Mouse (Mus musculus): ENCODE data around the gene Vmn1r54. TPM values are rescaled to one million over a fixed set of nuclear protein-coding genes. Genes with fewer than 3 reads are reported as not detected.
A peak's percentile ranks its signal among the peaks of the same experiment; 100 is the strongest.
"Not testable (repeated sequence)": the region's sequence is repeated elsewhere in the genome, so short reads cannot be mapped to it uniquely, and the experiment has no call there.

Vmn1r54 gene
- not detected in 2 replicates for total RNA-seq (2021)
- long read RNA-seq, experiment 1 = 0 reads
- long read RNA-seq, experiment 2 = 0 reads

GRCm38 (mm10) chr6:90246000-90246399 is at the start of gene Vmn1r54:
Gene Vmn1r54, plus strand, starts transcription at chr6:90246300.
- DNase-seq = no peak

GRCm38 (mm10) chr6:90202493-90202892 is 43.6 kb upstream of the Vmn1r54 start, which contains the start of gene V1ra8:
Gene V1ra8, plus strand, starts transcription at chr6:90202793.
- not testable (repeated sequence) for DNase-seq

- no peak for DNase-seq
Observed at GRCm38 (mm10) chr6:90224338-90224737, 21.8 kb upstream of the Vmn1r54 start, which contains the start of gene Vmn1r53. Gene Vmn1r53, minus strand, starts transcription at chr6:90224438.

GRCm38 (mm10) chr6:90232114-90232513 is 14.0 kb upstream of the Vmn1r54 start:
- DNase-seq = not testable (repeated sequence)

GRCm38 (mm10) chr6:90232681-90233080 is 13.4 kb upstream of the Vmn1r54 start:
- no peak for DNase-seq

GRCm38 (mm10) chr6:90244019-90244418 is 2.1 kb upstream of the Vmn1r54 start:
- DNase-seq = no peak

- DNase-seq = peak; percentile 15
Observed at GRCm38 (mm10) chr6:90288265-90288664, 42.2 kb downstream of the Vmn1r54 start.

GRCm38 (mm10) chr6:90300919-90301318 is 54.8 kb downstream of the Vmn1r54 start, which contains the start of gene BC048671:
Gene BC048671, plus strand, starts transcription at chr6:90301219.
- no peak for DNase-seq

- no peak for DNase-seq
Observed at GRCm38 (mm10) chr6:90306315-90306975, 60.3 kb downstream of the Vmn1r54 start.

- no peak for DNase-seq
Observed at GRCm38 (mm10) chr6:90308839-90309778, 63.0 kb downstream of the Vmn1r54 start.

- no peak for DNase-seq
Observed at GRCm38 (mm10) chr6:90315961-90316360, 69.9 kb downstream of the Vmn1r54 start.

- no peak for DNase-seq
Observed at GRCm38 (mm10) chr6:90317510-90318258, 71.6 kb downstream of the Vmn1r54 start.

- DNase-seq = no peak
Observed at GRCm38 (mm10) chr6:90319019-90319418, 72.9 kb downstream of the Vmn1r54 start.

GRCm38 (mm10) chr6:90319475-90320191 is 73.5 kb downstream of the Vmn1r54 start:
- DNase-seq = no peak

- no peak for DNase-seq
Observed at GRCm38 (mm10) chr6:90320429-90320828, 74.3 kb downstream of the Vmn1r54 start.

Other genes with a start within 250 kb of the Vmn1r54 start
- not detected in 2 replicates for gene Vmn1r47, start 230.2 kb upstream of the Vmn1r54 start, total RNA-seq (2021)
- gene Vmn1r48, start 209.5 kb upstream of the Vmn1r54 start, total RNA-seq (2021) = not detected in 2 replicates
- not detected in 2 replicates for gene Vmn1r49, start 167.8 kb upstream of the Vmn1r54 start, total RNA-seq (2021)
- not detected in 2 replicates for gene Vmn1r50, start 144.9 kb upstream of the Vmn1r54 start, total RNA-seq (2021)
- gene Vmn1r51, start 123.7 kb upstream of the Vmn1r54 start, total RNA-seq (2021) = not detected in 2 replicates
- gene Vmn1r52, start 71.5 kb upstream of the Vmn1r54 start, total RNA-seq (2021) = not detected in 2 replicates
- gene V1ra8, start 43.5 kb upstream of the Vmn1r54 start, total RNA-seq (2021) = not detected in 2 replicates
- gene Vmn1r53, start 21.9 kb upstream of the Vmn1r54 start, total RNA-seq (2021) = not detected in 2 replicates
- gene BC048671, start 54.9 kb downstream of the Vmn1r54 start, total RNA-seq (2021) = not detected in 2 replicates
- gene Chst13, start 78.9 kb downstream of the Vmn1r54 start, total RNA-seq (2021) = 0.74 TPM in 1 of 2 replicates, not detected in the other
- 1.9 and 32.3 TPM in 2 replicates for gene Uroc1, start 87.0 kb downstream of the Vmn1r54 start, total RNA-seq (2021)
- 20.0 and 20.2 TPM in 2 replicates for gene Zxdc, start 123.2 kb downstream of the Vmn1r54 start, total RNA-seq (2021)
- 0.67 and 1.4 TPM in 2 replicates for gene Cfap100, start 182.5 kb downstream of the Vmn1r54 start, total RNA-seq (2021)
- 38.0 and 40.0 TPM in 2 replicates for gene Klf15, start 216.3 kb downstream of the Vmn1r54 start, total RNA-seq (2021)
- gene Aldh1l1, start 240.1 kb downstream of the Vmn1r54 start, total RNA-seq (2021) = 66.2 and 130 TPM in 2 replicates